24 mouse cellular contexts compared by ENCODE assay signal in the genomic region with DNA sequence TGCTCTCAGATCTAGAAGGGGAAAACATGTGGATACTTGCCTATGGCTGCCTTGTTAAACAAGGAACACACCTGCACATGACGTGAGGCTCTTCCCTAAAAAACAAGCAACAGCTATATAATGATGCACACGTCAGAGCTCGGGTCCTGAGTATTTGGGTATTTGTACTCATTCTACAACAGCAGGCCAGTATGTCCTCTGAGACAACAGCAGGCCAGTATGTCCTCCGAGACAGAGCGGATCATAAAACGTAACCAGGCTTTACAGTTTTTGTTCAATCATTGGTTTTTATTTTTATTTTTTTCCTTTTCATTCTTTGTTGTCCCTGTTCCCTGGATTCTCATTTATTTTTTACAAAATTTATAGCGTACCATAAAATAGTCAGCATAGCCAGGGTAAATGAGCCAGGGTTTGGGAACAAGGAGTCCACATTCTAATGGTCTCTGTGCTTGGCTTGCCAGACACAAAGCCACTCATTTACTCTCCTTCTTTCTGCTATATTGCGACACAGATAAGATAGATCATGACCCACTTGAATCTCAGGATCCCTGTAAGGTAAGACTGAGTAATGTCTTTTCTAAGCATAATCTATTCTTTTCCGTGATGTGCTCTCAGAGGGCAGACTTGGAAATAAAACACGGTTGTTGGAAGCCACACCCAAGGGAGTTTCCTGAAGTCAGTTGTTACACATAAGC.
DNase-seq lines count a peak whose midpoint lies in the region; ATAC-seq and TF ChIP-seq lines count a peak whose summit lies in the region.
"Had no signal": no experiment of that assay in that cellular context is flagged by ENCODE, and none has a peak within 500 bp of the region (broad histone marks: within the 10 kb centered on the region; RNA-seq: fewer than 3 reads in every experiment).

No protein-coding gene starts in this region.

- H3K4me1 ChIP-seq in embryonic facial prominence, embryonic 14.5 days (ENCODE audit: control insufficient read depth, insufficient read depth, low read length), result 0 out of 2 replicates have a peak, but pooled peaks cover 3% of the 10 kb centered on the region
- H3K4me1 ChIP-seq in embryonic facial prominence, embryonic 10.5 days, result peaks cover 25% of the 10 kb centered on the region
- no peaks in the 10 kb centered on the region for H3K4me1 ChIP-seq in intestine, embryonic 14.5 days (replicated peaks; ENCODE audit: control insufficient read depth, insufficient read depth, low read length)
- no peaks in the 10 kb centered on the region; the same call in 1 of the 2 replicates for H3K4me1 ChIP-seq in intestine, postnatal 0 days (replicated peaks; ENCODE audit: control insufficient read depth, insufficient read depth, low read length)
- H3K4me1 ChIP-seq in neural tube, embryonic 15.5 days, result peaks cover 11% of the 10 kb centered on the region
- 0 out of 2 replicates have a peak, but pooled peaks cover 5% of the 10 kb centered on the region for H3K4me1 ChIP-seq in forebrain, embryonic 12.5 days
- H3K4me1 ChIP-seq: hindbrain, embryonic 15.5 days had no signal

- H3K9me3 ChIP-seq in embryonic facial prominence, embryonic 14.5 days (ENCODE audit: control insufficient read depth, low read length), result no peaks in the 10 kb centered on the region
- no peaks in the 10 kb centered on the region for H3K9me3 ChIP-seq in embryonic facial prominence, embryonic 10.5 days
- H3K9me3 ChIP-seq in intestine, embryonic 14.5 days (ENCODE audit: control insufficient read depth, low read length), result no peaks in the 10 kb centered on the region
- no peaks in the 10 kb centered on the region for H3K9me3 ChIP-seq in intestine, postnatal 0 days (ENCODE audit: control insufficient read depth)
- no peaks in the 10 kb centered on the region for H3K9me3 ChIP-seq in neural tube, embryonic 15.5 days (replicated peaks)
- no peaks in the 10 kb centered on the region for H3K9me3 ChIP-seq in forebrain, embryonic 12.5 days
- H3K9me3 ChIP-seq: embryonic facial prominence, embryonic 13.5 days; forebrain, embryonic 10.5 days; hindbrain, embryonic 12.5 days; hindbrain, embryonic 15.5 days had no signal

- ATAC-seq in embryonic facial prominence, embryonic 14.5 days (ENCODE audit: low read depth), result no peak
- no peak; the same call in 1 of the 2 replicates for ATAC-seq in intestine, embryonic 14.5 days (replicated peaks; ENCODE audit: low FRiP score, low TSS enrichment, low read depth)
- ATAC-seq in intestine, postnatal 0 days, result peak; percentile 90
- no peak for ATAC-seq in neural tube, embryonic 15.5 days (ENCODE audit: low FRiP score)
- no peak for ATAC-seq in forebrain, embryonic 12.5 days (ENCODE audit: low FRiP score)
- ATAC-seq: forebrain, embryonic 14.5 days; forebrain, postnatal 0 days; Patski had no signal

- H3K4me2 ChIP-seq in embryonic facial prominence, embryonic 14.5 days (ENCODE audit: low read depth, low read length), result no peak overlapping the region
- H3K4me2 ChIP-seq in intestine, embryonic 14.5 days (ENCODE audit: low read length), result no peak overlapping the region
- H3K4me2 ChIP-seq in intestine, postnatal 0 days (replicated peaks; ENCODE audit: low read depth), result no peak overlapping the region
- H3K4me2 ChIP-seq in neural tube, embryonic 15.5 days, result no peak overlapping the region
- H3K4me2 ChIP-seq in forebrain, embryonic 12.5 days, result no peak overlapping the region
- H3K4me2 ChIP-seq: embryonic facial prominence, embryonic 13.5 days; heart, embryonic 11.5 days; hindbrain, embryonic 12.5 days; hindbrain, embryonic 15.5 days had no signal

- no peak overlapping the region for H3K4me3 ChIP-seq in embryonic facial prominence, embryonic 14.5 days (ENCODE audit: low read depth, low read length)
- no peak overlapping the region for H3K4me3 ChIP-seq in embryonic facial prominence, embryonic 10.5 days
- no peak overlapping the region for H3K4me3 ChIP-seq in intestine, embryonic 14.5 days (ENCODE audit: low read depth, low read length)
- no peak overlapping the region for H3K4me3 ChIP-seq in intestine, postnatal 0 days (ENCODE audit: low read depth, low read length)
- H3K4me3 ChIP-seq in neural tube, embryonic 15.5 days (replicated peaks), result no peak overlapping the region
- no peak overlapping the region for H3K4me3 ChIP-seq in forebrain, embryonic 12.5 days (replicated peaks)
- H3K4me3 ChIP-seq: embryonic facial prominence, embryonic 13.5 days; forebrain, embryonic 10.5 days; gastrocnemius, adult 2 months; hindbrain, embryonic 12.5 days; hindbrain, embryonic 15.5 days had no signal

- no peaks in the 10 kb centered on the region for H3K27me3 ChIP-seq in embryonic facial prominence, embryonic 14.5 days (replicated peaks; ENCODE audit: control insufficient read depth, insufficient read depth, low read length)
- no peaks in the 10 kb centered on the region for H3K27me3 ChIP-seq in embryonic facial prominence, embryonic 10.5 days (replicated peaks; ENCODE audit: low read depth, poor library complexity, severe bottlenecking)
- H3K27me3 ChIP-seq in intestine, embryonic 14.5 days (replicated peaks; ENCODE audit: control insufficient read depth, insufficient read depth, low read length), result no peaks in the 10 kb centered on the region
- H3K27me3 ChIP-seq in intestine, postnatal 0 days (replicated peaks; ENCODE audit: control insufficient read depth, insufficient read depth, low read length), result no peaks in the 10 kb centered on the region
- no peaks in the 10 kb centered on the region for H3K27me3 ChIP-seq in neural tube, embryonic 15.5 days (replicated peaks)
- H3K27me3 ChIP-seq in forebrain, embryonic 12.5 days, result no peaks in the 10 kb centered on the region
- H3K27me3 ChIP-seq: embryonic facial prominence, embryonic 13.5 days; hindbrain, embryonic 12.5 days; hindbrain, embryonic 15.5 days; Patski had no signal

- peak; percentile 15 for DNase-seq in embryonic facial prominence, embryonic 14.5 days (ENCODE audit: low spot score)
- DNase-seq in embryonic facial prominence, embryonic 10.5 days (ENCODE audit: low spot score), result no peak
- DNase-seq in intestine, embryonic 14.5 days (ENCODE audit: low spot score), result peak; percentile 28
- no peak for DNase-seq in urinary bladder, postnatal 25 days (ENCODE audit: low spot score)
- no peak for DNase-seq in left cerebral cortex, postnatal 36 days (ENCODE audit: low spot score in 2 of 2)
- DNase-seq: adrenal gland, postnatal 10 days; adrenal gland, postnatal 36 days; cerebellum, adult 18-20 months; cerebellum, adult 9-10 months; cerebellum, postnatal 14 days; forebrain, postnatal 0 days; gastrocnemius, adult 2 months; gastrocnemius, postnatal 14 days; heart, adult 11 months had no signal

- intact Hi-C loops in left cerebral cortex, postnatal 36 days (cut with DNase I), result no loop called here

- TF ChIP-seq CTCF in intestine, postnatal 0 days (IDR thresholded peaks at IDR 0.05; ENCODE audit: low read depth), result no peak

- H3K9ac ChIP-seq in embryonic facial prominence, embryonic 14.5 days (ENCODE audit: low read depth, low read length), result no peak overlapping the region
- no peak overlapping the region for H3K9ac ChIP-seq in intestine, embryonic 14.5 days (ENCODE audit: low read length)
- H3K9ac ChIP-seq in intestine, postnatal 0 days (ENCODE audit: low read depth, low read length), result no peak overlapping the region
- no peak overlapping the region for H3K9ac ChIP-seq in neural tube, embryonic 15.5 days (replicated peaks)
- H3K9ac ChIP-seq in forebrain, embryonic 12.5 days, result no peak overlapping the region
- H3K9ac ChIP-seq: embryonic facial prominence, embryonic 13.5 days; forebrain, postnatal 0 days; hindbrain, embryonic 12.5 days; hindbrain, embryonic 15.5 days had no signal

- H3K27ac ChIP-seq in embryonic facial prominence, embryonic 14.5 days (replicated peaks; ENCODE audit: low read depth, low read length), result no peak overlapping the region
- H3K27ac ChIP-seq in embryonic facial prominence, embryonic 10.5 days (replicated peaks), result no peak overlapping the region
- H3K27ac ChIP-seq in intestine, embryonic 14.5 days (ENCODE audit: low read depth), result no peak overlapping the region
- H3K27ac ChIP-seq in intestine, postnatal 0 days (ENCODE audit: low read depth, low read length), result no peak overlapping the region
- H3K27ac ChIP-seq in neural tube, embryonic 15.5 days (replicated peaks), result 0 out of 2 replicates have a peak overlapping the region, but pooled peaks have one; percentile 0
- H3K27ac ChIP-seq in forebrain, embryonic 12.5 days, result no peak overlapping the region
- H3K27ac ChIP-seq: embryonic facial prominence, embryonic 13.5 days; forebrain, embryonic 10.5 days; gastrocnemius, adult 2 months; hindbrain, embryonic 12.5 days; hindbrain, embryonic 15.5 days had no signal

- H3K36me3 ChIP-seq in embryonic facial prominence, embryonic 14.5 days (ENCODE audit: control insufficient read depth, insufficient read depth, low read length), result no peaks in the 10 kb centered on the region
- H3K36me3 ChIP-seq in embryonic facial prominence, embryonic 10.5 days (replicated peaks), result no peaks in the 10 kb centered on the region
- no peaks in the 10 kb centered on the region for H3K36me3 ChIP-seq in intestine, embryonic 14.5 days (ENCODE audit: control insufficient read depth, insufficient read depth, low read length)
- H3K36me3 ChIP-seq in intestine, postnatal 0 days (ENCODE audit: control insufficient read depth, insufficient read depth), result no peaks in the 10 kb centered on the region
- no peaks in the 10 kb centered on the region for H3K36me3 ChIP-seq in neural tube, embryonic 15.5 days
- H3K36me3 ChIP-seq in forebrain, embryonic 12.5 days (replicated peaks), result no peaks in the 10 kb centered on the region
- H3K36me3 ChIP-seq: embryonic facial prominence, embryonic 13.5 days; forebrain, embryonic 10.5 days; hindbrain, embryonic 12.5 days; hindbrain, embryonic 15.5 days had no signal

- 77% methylated on average over 10 of the region's 10 CpGs for WGBS in embryonic facial prominence, embryonic 14.5 days
- WGBS in embryonic facial prominence, embryonic 10.5 days, result 84% methylated on average over 10 of the region's 10 CpGs
- 72% methylated on average over 10 of the region's 10 CpGs for WGBS in intestine, embryonic 14.5 days
- WGBS in intestine, postnatal 0 days, result 41% methylated on average over 10 of the region's 10 CpGs
- 46% methylated on average over 10 of the region's 10 CpGs for WGBS in neural tube, embryonic 15.5 days
- 90% methylated on average over 10 of the region's 10 CpGs for WGBS in forebrain, embryonic 12.5 days

Comparison
In these comparisons a context has a peak if more than half of its experiments do, and no peak if none do; other contexts are left out.
1. DNase-seq: peak in embryonic facial prominence, embryonic 14.5 days (single experiment) and intestine, embryonic 14.5 days (single experiment); none in embryonic facial prominence, embryonic 10.5 days (single experiment), urinary bladder, postnatal 25 days (single experiment) and left cerebral cortex, postnatal 36 days (0 of 2).